Mouse (Mus musculus): Measurements from ENCODE around the gene Sptb.

GRCm38 (mm10) chr12:76596292-76597023, 113.9 kb downstream of the Sptb start:
- TF ChIP-seq TAL1 (IDR thresholded peaks at IDR 0.05; ENCODE audit: low read length) (peak; percentile 50), CTCF (IDR thresholded peaks at IDR 0.05 in 2 of 3, conservative IDR thresholded peaks at IDR 0.05 in 1 of 3; ENCODE audit: control insufficient read depth in 1 of 3, insufficient read depth in 1 of 3, low read depth in 2 of 3, low read length in 3 of 3, poor library complexity in 1 of 3, severe bottlenecking in 1 of 3) (peak; percentile 61 to 85 (median 80)), POLR2A (IDR thresholded peaks at IDR 0.05; ENCODE audit: control insufficient read depth in 1 of 2, insufficient read depth in 1 of 2, low read depth in 1 of 2, low read length in 2 of 2, poor library complexity in 1 of 2) (no peak), GABPA (IDR thresholded peaks at IDR 0.05; ENCODE audit: low read depth, low read length) (no peak), POLR2AphosphoS2 (IDR thresholded peaks at IDR 0.05; ENCODE audit: low read length) (no peak), ETS1 (IDR thresholded peaks at IDR 0.05; ENCODE audit: low read depth, low read length) (peak; percentile 69), NRF1 (IDR thresholded peaks at IDR 0.05; ENCODE audit: insufficient read depth, low read depth, low read length, poor library complexity, severe bottlenecking) (no peak), MAZ (IDR thresholded peaks at IDR 0.05; ENCODE audit: low read depth, low read length) (no peak), MEF2A (IDR thresholded peaks at IDR 0.05; ENCODE audit: extremely low read depth, insufficient replicate concordance, low read depth, low read length, poor library complexity, severe bottlenecking) (no peak), RAD21 (IDR thresholded peaks at IDR 0.05; ENCODE audit: low read depth, low read length) (peak; percentile 66), MAFK (IDR thresholded peaks at IDR 0.05; ENCODE audit: borderline replicate concordance, low read depth, low read length) (peak; percentile 41; the same call in 1 of the 2 replicates), HCFC1 (IDR thresholded peaks at IDR 0.05; ENCODE audit: low read depth, low read length) (no peak), USF2 (IDR thresholded peaks at IDR 0.05; ENCODE audit: borderline replicate concordance in 1 of 2, insufficient read depth in 1 of 2, low read depth in 1 of 2, low read length in 2 of 2) (no peak)

Data from MEL (cell line).